Mouse (Mus musculus): ENCODE measurements around the gene Traip. TPM values are rescaled to one million over a fixed set of nuclear protein-coding genes. Genes with fewer than 3 reads are reported as not detected.

The Traip gene
- polyA plus RNA-seq, 1 experiment from 2014 or later = 30.7 TPM

GRCm38 (mm10) chr9:107981684-107982605 lies 32.0 kb downstream of the Traip start:
- Histone ChIP-seq H3K9me3 (ENCODE audit: low read depth, low read length) (no peaks in the 10 kb centered on the region), H3K4me3 (ENCODE audit: low read depth, low read length) (peak overlapping the region; percentile 54), H3K9ac (peak overlapping the region; percentile 74), H3K4me2 (peak overlapping the region; percentile 93), H3K4me1 (ENCODE audit: insufficient read depth) (peaks cover 25% of the 10 kb centered on the region), H3K27me3 (ENCODE audit: insufficient read depth, low read length) (no peaks in the 10 kb centered on the region), H3K27ac (ENCODE audit: low read depth) (peak overlapping the region; percentile 100), H3K36me3 (ENCODE audit: insufficient read depth) (peaks cover 15% of the 10 kb centered on the region; the same call in 1 of the 2 replicates)
- ATAC-seq (ENCODE audit: insufficient read depth) (peak; percentile 46), DNase-seq (peak; percentile 87)
- no peak for TF ChIP-seq CTCF (IDR thresholded peaks at IDR 0.05; ENCODE audit: low read depth)
- WGBS = 24% methylated on average over 6 of the region's 7 CpGs

- Histone ChIP-seq H3K27ac (ENCODE audit: low read depth) (peak within 1 kb of the TSS; percentile 100), H3K27me3 (ENCODE audit: insufficient read depth, low read length) (no peaks in the 10 kb centered on the region), H3K4me1 (ENCODE audit: insufficient read depth) (peaks cover 25% of the 10 kb centered on the region), H3K4me3 (ENCODE audit: low read depth, low read length) (peak within 1 kb of the TSS; percentile 54), H3K9ac (peak within 1 kb of the TSS; percentile 74), H3K4me2 (peak within 1 kb of the TSS; percentile 93), H3K9me3 (ENCODE audit: low read depth, low read length) (no peaks in the 10 kb centered on the region), H3K36me3 (ENCODE audit: insufficient read depth) (peaks cover 15% of the 10 kb centered on the region; the same call in 1 of the 2 replicates)
- 11% methylated on average over 14 of the region's 14 CpGs for WGBS
- ATAC-seq (ENCODE audit: insufficient read depth) (peak; percentile 79), DNase-seq (peak; percentile 96)
- TF ChIP-seq CTCF (IDR thresholded peaks at IDR 0.05; ENCODE audit: low read depth) = no peak
Observed at GRCm38 (mm10) chr9:107982681-107983346, 32.9 kb downstream of the Traip start, which contains the start of gene Gm20661. Gene Gm20661 (plus strand): TSS chr9:107983058.

GRCm38 (mm10) chr9:107983421-107983890 lies 33.5 kb downstream of the Traip start:
- Histone ChIP-seq H3K4me2 (peak overlapping the region; percentile 93), H3K27ac (ENCODE audit: low read depth) (peak overlapping the region; percentile 100), H3K9ac (peak overlapping the region; percentile 74), H3K36me3 (ENCODE audit: insufficient read depth) (peaks cover 15% of the 10 kb centered on the region; the same call in 1 of the 2 replicates), H3K9me3 (ENCODE audit: low read depth, low read length) (no peaks in the 10 kb centered on the region), H3K4me1 (ENCODE audit: insufficient read depth) (peaks cover 25% of the 10 kb centered on the region), H3K27me3 (ENCODE audit: insufficient read depth, low read length) (no peaks in the 10 kb centered on the region), H3K4me3 (ENCODE audit: low read depth, low read length) (peak overlapping the region; percentile 54)
- ATAC-seq (ENCODE audit: insufficient read depth) (peak; percentile 74), DNase-seq (peak; percentile 93)
- WGBS = 1% methylated on average over 4 of the region's 4 CpGs
- no peak for TF ChIP-seq CTCF (IDR thresholded peaks at IDR 0.05; ENCODE audit: low read depth)

GRCm38 (mm10) chr9:107984052-107984753 lies 34.3 kb downstream of the Traip start:
- TF ChIP-seq CTCF (IDR thresholded peaks at IDR 0.05; ENCODE audit: low read depth) = no peak
- ATAC-seq (ENCODE audit: insufficient read depth) = no peak
- peak overlapping the region; percentile 54 for H3K4me3 ChIP-seq (ENCODE audit: low read depth, low read length)
- 31% methylated on average over 19 of the region's 19 CpGs for WGBS
- H3K9ac ChIP-seq = peak overlapping the region; percentile 74
- no peaks in the 10 kb centered on the region for H3K9me3 ChIP-seq (ENCODE audit: low read depth, low read length)
- H3K36me3 ChIP-seq (ENCODE audit: insufficient read depth) = peaks cover 15% of the 10 kb centered on the region; the same call in 1 of the 2 replicates
- no peaks in the 10 kb centered on the region for H3K27me3 ChIP-seq (ENCODE audit: insufficient read depth, low read length)
- H3K4me2 ChIP-seq = peak overlapping the region; percentile 93
- peak; percentile 40 for DNase-seq
- peaks cover 25% of the 10 kb centered on the region for H3K4me1 ChIP-seq (ENCODE audit: insufficient read depth)
- H3K27ac ChIP-seq (ENCODE audit: low read depth) = peak overlapping the region; percentile 100

- ATAC-seq (ENCODE audit: insufficient read depth) = no peak
- no peaks in the 10 kb centered on the region for H3K27me3 ChIP-seq (ENCODE audit: insufficient read depth, low read length)
- DNase-seq = no peak
- H3K9me3 ChIP-seq (ENCODE audit: low read depth, low read length) = no peaks in the 10 kb centered on the region
- H3K36me3 ChIP-seq (ENCODE audit: insufficient read depth) = peaks cover 15% of the 10 kb centered on the region; the same call in 1 of the 2 replicates
- H3K9ac ChIP-seq = peak overlapping the region; percentile 74
- H3K4me2 ChIP-seq = peak overlapping the region; percentile 93
- peak overlapping the region; percentile 100 for H3K27ac ChIP-seq (ENCODE audit: low read depth)
- H3K4me1 ChIP-seq (ENCODE audit: insufficient read depth) = peaks cover 25% of the 10 kb centered on the region
- peak overlapping the region; percentile 54 for H3K4me3 ChIP-seq (ENCODE audit: low read depth, low read length)
- TF ChIP-seq CTCF (IDR thresholded peaks at IDR 0.05; ENCODE audit: low read depth) = no peak
- WGBS = 25% methylated on average over 9 of the region's 9 CpGs
Observed at GRCm38 (mm10) chr9:107984754-107985055, 34.8 kb downstream of the Traip start.
